Mouse (Mus musculus) liver, embryonic 12.5 days (tissue): ENCODE measurements at regions not wholly inside any gene's neighbourhood (a gene's known extent, or its start where the extent isn't known, plus 50 kb on each side); places are given as distances from the start of the nearest gene placed in this dataset. TPM values are rescaled to one million over a fixed set of nuclear protein-coding genes. Genes with fewer than 3 reads are reported as not detected.

Source experiments
- ATAC-seq: fragments of 200-750 bp; cut with Nextera tagmentation; 2 replicates; pipeline ENCODE4 v1.8.0; 2017; ENCODE audit warnings: moderate number of reproducible peaks, mild to moderate bottlenecking, moderate library complexity
- H3K27ac ChIP-seq: fragments of 300-500 bp; sonication (generic); 2 replicates; pipeline ENCODE4 v1.5.1; 2016; ENCODE audit warnings: mild to moderate bottlenecking
- H3K27me3 ChIP-seq: fragments of 300-500 bp; sonication (generic); replicated peaks from 2 replicates; pipeline ENCODE4 v1.6.1; 2016; ENCODE audit warnings: mild to moderate bottlenecking, moderate library complexity
- H3K36me3 ChIP-seq: fragments of 300-500 bp; sonication (generic); 2 replicates; pipeline ENCODE4 v1.6.1; 2016; ENCODE audit warnings: mild to moderate bottlenecking, moderate library complexity
- H3K4me1 ChIP-seq: fragments of 300-500 bp; sonication (generic); 2 replicates; pipeline ENCODE4 v1.6.1; 2016
- H3K4me2 ChIP-seq: fragments of 300-500 bp; sonication (generic); 2 replicates; pipeline ENCODE4 v1.6.1; 2016; ENCODE audit warnings: mild to moderate bottlenecking, moderate library complexity
- H3K4me3 ChIP-seq: fragments of 300-500 bp; sonication (generic); 2 replicates; pipeline ENCODE4 v1.5.1; 2016; ENCODE audit warnings: mild to moderate bottlenecking, moderate library complexity
- H3K9ac ChIP-seq: fragments of 300-500 bp; sonication (generic); 2 replicates; pipeline ENCODE4 v1.6.1; 2016; ENCODE audit warnings: mild to moderate bottlenecking, moderate library complexity
- H3K9me3 ChIP-seq: fragments of 300-500 bp; sonication (generic); replicated peaks from 2 replicates; pipeline ENCODE4 v1.6.1; 2016; ENCODE audit warnings: mild to moderate bottlenecking, moderate library complexity
- WGBS: fragments of 180-500 bp; shearing (Covaris S2); methylation state at CpG from one replicate; pipeline ENCODE4 v1.1.7; 2016; ENCODE audit not compliant: insufficient replicate concordance; 5-methylcytosine and 5-hydroxymethylcytosine counted together
- microRNA-seq: library from miRNA; unstranded; fragments of <30 nt; microRNA quantifications from one replicate; pipeline ENCODE4, GENCODE M21; 2017

DNA sequence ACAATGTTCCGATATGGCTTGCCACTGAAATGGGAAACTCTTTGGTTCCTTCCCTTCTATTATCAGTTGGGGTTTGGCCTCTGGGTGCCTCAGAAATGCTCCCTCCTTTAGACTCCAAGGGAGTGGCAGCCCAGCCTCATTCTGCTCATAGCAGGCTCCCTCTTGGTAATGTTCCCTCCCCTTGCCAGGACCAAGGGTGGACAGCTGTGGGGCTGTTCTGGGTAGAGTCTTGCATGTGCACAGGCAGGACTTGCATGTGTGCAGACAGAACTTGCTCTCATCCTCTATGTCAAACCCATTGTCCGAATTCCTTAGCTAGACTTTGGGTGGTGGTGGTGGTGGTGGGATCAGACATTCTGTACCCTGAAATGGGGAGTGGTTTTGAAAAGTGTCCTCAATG lies 71.8 kb upstream of the Kif2a start:
- H3K4me1 ChIP-seq: peaks cover 64% of the 10 kb centered on the region
- no peaks in the 10 kb centered on the region for H3K27me3 ChIP-seq
- H3K9me3 ChIP-seq: no peaks in the 10 kb centered on the region
- H3K4me2 ChIP-seq: no peak overlapping the region
- H3K36me3 ChIP-seq: no peaks in the 10 kb centered on the region
- 0 out of 2 replicates have a peak overlapping the region, but pooled peaks have one; percentile 25 for H3K9ac ChIP-seq
- WGBS: 73% methylated on average over 2 of the region's 2 CpGs
- 0 out of 2 replicates have a peak overlapping the region, but pooled peaks have one; percentile 8 for H3K27ac ChIP-seq
- H3K4me3 ChIP-seq: no peak overlapping the region
- peak; percentile 48; the same call in 1 of the 2 replicates for ATAC-seq

GRCm38 (mm10) chr13:107088198-107088597 lies 66.3 kb upstream of the Kif2a start:
- no peaks in the 10 kb centered on the region for H3K27me3 ChIP-seq
- WGBS: 8% methylated on average over 1 of the region's 1 CpGs

DNA sequence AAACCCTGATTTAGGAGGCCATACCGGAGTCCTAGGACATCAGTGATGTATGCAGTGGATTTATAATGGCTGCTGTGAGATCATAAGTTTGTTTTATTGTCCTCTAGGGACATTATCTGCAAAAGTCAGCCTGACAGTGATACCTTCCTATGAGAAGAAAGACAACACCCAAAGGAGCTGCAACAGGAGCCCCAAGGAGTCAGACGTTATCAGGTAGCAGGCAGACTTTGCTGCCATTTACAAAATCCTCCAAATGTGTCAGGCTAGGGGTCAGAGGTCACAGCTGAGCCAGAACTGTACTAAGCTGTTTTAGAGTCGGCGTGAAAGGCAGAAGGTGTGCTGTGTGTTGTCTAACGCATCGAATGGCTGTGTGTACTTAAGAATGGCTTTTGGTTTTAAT lies 65.4 kb upstream of the Kif2a start:
- Histone ChIP-seq H3K27me3 (no peaks in the 10 kb centered on the region), H3K9ac (0 out of 2 replicates have a peak overlapping the region, but pooled peaks have one; percentile 3), H3K9me3 (no peaks in the 10 kb centered on the region), H3K36me3 (peaks cover 12% of the 10 kb centered on the region), H3K4me1 (peaks cover 28% of the 10 kb centered on the region), H3K4me3 (no peak overlapping the region), H3K4me2 (peak overlapping the region; percentile 18; the same call in 1 of the 2 replicates), H3K27ac (peak overlapping the region; percentile 81)
- peak; percentile 92 for ATAC-seq
- 50% methylated on average over 6 of the region's 6 CpGs for WGBS

More at GRCm38 (mm10) chr13:107088198-107088597, 66.3 kb upstream of the Kif2a start:
- ATAC-seq: no peak
- Histone ChIP-seq H3K4me2 (no peak overlapping the region), H3K4me1 (peaks cover 37% of the 10 kb centered on the region), H3K27ac (peak overlapping the region; percentile 52), H3K4me3 (no peak overlapping the region), H3K36me3 (peaks cover 12% of the 10 kb centered on the region), H3K9me3 (no peaks in the 10 kb centered on the region), H3K9ac (no peak overlapping the region; the same call in 1 of the 2 replicates)

DNA sequence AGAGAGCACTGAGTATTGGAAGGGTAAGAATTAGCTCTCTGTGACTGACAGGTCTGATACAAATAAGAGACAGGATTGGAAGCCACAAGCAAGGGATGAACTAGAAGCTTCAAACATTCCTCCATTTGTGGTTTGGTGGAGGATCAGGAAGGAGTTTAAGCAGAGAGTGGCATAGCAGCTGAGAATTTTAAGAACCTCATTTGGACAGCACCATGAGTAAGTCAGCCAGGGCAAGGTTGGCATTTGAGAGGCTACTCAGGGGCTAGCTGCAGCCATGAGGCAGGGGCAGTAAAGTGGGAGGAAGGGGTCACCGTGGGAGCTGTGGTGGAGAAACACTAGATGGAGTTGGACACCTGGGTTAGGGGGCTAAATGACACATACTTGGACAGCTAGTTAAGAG lies 56.2 kb upstream of the Kif2a start:
- Histone ChIP-seq H3K9ac (0 out of 2 replicates have a peak overlapping the region, but pooled peaks have one; percentile 19), H3K4me1 (peaks cover 58% of the 10 kb centered on the region), H3K4me2 (no peak overlapping the region), H3K36me3 (no peaks in the 10 kb centered on the region), H3K27ac (no peak overlapping the region), H3K27me3 (no peaks in the 10 kb centered on the region; the same call in 1 of the 2 replicates), H3K9me3 (no peaks in the 10 kb centered on the region), H3K4me3 (no peak overlapping the region)
- 47% methylated on average over 1 of the region's 1 CpGs for WGBS
- ATAC-seq: no peak

DNA sequence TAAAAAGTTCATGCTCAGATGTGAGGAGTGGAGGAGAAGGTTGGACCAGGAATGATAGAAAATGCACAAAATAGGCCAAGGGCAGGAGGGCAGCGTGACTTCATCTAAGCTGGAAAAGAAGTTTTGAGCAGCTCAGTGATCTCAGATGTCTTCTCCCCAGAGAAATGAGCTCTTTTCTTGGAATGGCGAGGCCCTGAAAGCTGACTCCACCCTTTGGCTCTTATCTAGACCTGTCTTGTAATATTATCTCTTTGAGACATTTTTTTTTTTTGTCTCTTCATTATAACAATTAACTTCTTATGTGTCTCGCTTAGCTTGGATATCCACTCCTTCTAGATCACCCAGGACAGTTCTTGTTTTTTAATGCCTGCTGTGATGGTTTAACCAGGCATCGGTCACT lies 53.0 kb upstream of the Kif2a start:
- peak overlapping the region; percentile 55; the same call in 1 of the 2 replicates for H3K9ac ChIP-seq
- WGBS: 38% methylated on average over 4 of the region's 4 CpGs
- peak overlapping the region; percentile 85 for H3K27ac ChIP-seq
- no peaks in the 10 kb centered on the region; the same call in 1 of the 2 replicates for H3K27me3 ChIP-seq
- peaks cover 74% of the 10 kb centered on the region for H3K4me1 ChIP-seq
- ATAC-seq: peak; percentile 75
- H3K4me3 ChIP-seq: peak overlapping the region; percentile 15; the same call in 1 of the 2 replicates
- H3K36me3 ChIP-seq: no peaks in the 10 kb centered on the region
- no peaks in the 10 kb centered on the region for H3K9me3 ChIP-seq
- H3K4me2 ChIP-seq: peak overlapping the region; percentile 58

DNA sequence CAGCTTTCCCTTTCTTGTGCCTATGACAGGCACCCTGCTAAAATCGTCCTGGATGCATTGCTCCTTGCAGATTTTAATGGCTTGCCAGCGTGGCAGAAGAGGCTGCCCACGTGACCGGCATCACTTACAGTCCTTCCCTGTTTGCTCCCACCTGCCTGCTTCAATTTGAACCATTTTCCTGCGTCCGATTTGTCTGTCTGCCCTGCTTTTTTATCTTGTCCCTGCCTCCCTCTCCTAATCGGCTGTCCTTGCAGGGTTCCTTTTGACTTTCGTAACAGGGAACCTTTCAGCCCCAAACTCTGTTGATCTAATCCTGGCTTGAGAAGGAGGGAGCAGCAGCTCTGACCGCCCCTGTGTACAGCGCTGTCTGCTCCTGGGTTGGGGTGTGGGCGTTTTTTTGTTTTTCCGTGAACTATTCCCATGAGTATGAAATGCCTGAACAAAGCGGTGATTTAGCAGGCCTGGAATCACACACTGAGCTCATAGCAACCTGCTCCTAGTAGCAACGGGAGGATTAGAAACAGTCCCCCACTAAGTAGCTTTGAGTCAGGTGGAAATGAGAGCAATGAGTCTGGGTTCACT lies 51.2 kb upstream of the Kif2a start:
- H3K36me3 ChIP-seq: no peaks in the 10 kb centered on the region
- no peaks in the 10 kb centered on the region for H3K9me3 ChIP-seq
- H3K27me3 ChIP-seq: no peaks in the 10 kb centered on the region; the same call in 1 of the 2 replicates
- H3K4me3 ChIP-seq: peak overlapping the region; percentile 32
- peak overlapping the region; percentile 74 for H3K27ac ChIP-seq
- WGBS: 28% methylated on average over 14 of the region's 14 CpGs
- peaks cover 72% of the 10 kb centered on the region for H3K4me1 ChIP-seq
- H3K4me2 ChIP-seq: peak overlapping the region; percentile 61
- peak overlapping the region; percentile 53 for H3K9ac ChIP-seq
- ATAC-seq: peak; percentile 49

GRCm38 (mm10) chr13:107072345-107073038 lies 50.6 kb upstream of the Kif2a start:
- H3K4me1 ChIP-seq: peaks cover 72% of the 10 kb centered on the region
- H3K27me3 ChIP-seq: no peaks in the 10 kb centered on the region
- H3K36me3 ChIP-seq: no peaks in the 10 kb centered on the region
- peak overlapping the region; percentile 61 for H3K4me2 ChIP-seq
- no peak; the same call in 1 of the 2 replicates for ATAC-seq
- H3K27ac ChIP-seq: peak overlapping the region; percentile 74
- WGBS: 64% methylated on average over 11 of the region's 11 CpGs
- no peaks in the 10 kb centered on the region for H3K9me3 ChIP-seq
- H3K9ac ChIP-seq: peak overlapping the region; percentile 53
- H3K4me3 ChIP-seq: peak overlapping the region; percentile 32

Small RNA genes in the stretch of these regions (microRNA-seq; reads per million reads assigned to microRNA genes)
- gene Gm22118: not detected
